Mouse (Mus musculus) embryonic fibroblast, embryonic 13.5 days (primary cell): Measurements from ENCODE around the gene Hoxc4.

Source experiments
- CTCF ChIP-seq: IDR thresholded peaks from 2 replicates; pipeline ENCODE4 v1.5.1; 2011; ENCODE audit warnings: mild to moderate bottlenecking, control low read depth, low read length, moderate library complexity, borderline replicate concordance; ENCODE audit not compliant: insufficient read depth
- POLR2A ChIP-seq: IDR thresholded peaks from 2 replicates; pipeline ENCODE4 v1.6.1; 2011; ENCODE audit warnings: low read depth, mild to moderate bottlenecking, control low read depth, low read length, moderate library complexity

DNA sequence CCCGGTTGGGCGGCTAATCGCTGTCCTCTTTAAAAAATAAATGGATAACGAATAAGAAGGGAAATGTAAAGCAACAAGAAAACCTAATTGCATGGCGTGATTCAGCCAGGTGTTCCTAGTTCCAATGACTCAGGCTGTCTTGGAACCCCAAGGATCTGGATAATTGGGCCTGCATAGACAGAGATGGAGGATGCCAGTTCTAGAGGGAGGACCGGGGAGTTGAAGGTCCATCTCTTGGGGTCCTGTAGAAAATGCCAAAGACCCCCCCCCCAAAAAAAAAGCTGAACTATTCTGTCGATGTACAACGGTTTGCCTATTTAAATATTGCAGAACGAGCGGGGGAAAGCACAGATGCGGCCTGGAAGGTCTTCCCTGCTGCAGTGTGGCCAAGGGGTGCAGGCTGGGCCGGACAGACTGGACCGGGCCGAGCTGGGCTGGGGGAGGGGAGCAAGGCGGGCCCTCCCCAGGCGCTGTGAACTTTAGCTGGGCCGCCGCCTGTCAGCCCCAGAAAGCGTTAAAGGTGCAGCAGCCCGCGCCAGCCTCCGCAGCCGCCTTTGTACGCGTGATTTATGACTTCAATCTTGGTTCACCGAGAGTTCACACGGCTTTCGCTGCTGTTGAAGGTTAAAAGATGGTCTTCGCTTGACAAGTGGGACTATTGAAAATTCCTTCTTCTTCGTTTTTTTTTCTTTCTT, 42.5 kb downstream of the Hoxc4 start:
- TF ChIP-seq POLR2A (no peak), CTCF (no peak)
